Mouse (Mus musculus) natural killer cell, adult 2 months (primary cell): ENCODE data around the gene Adipoq.
"Not testable (repeated sequence)": the region's sequence is repeated elsewhere in the genome, so short reads cannot be mapped to it uniquely, and the experiment has no call there.

Experiments used
- DNase-seq, 2 experiments: peaks; one replicate each; pipeline ENCODE4 v3.0.0; 2022; ENCODE audit warnings: low spot score in 2 of 2

The Adipoq gene

DNA sequence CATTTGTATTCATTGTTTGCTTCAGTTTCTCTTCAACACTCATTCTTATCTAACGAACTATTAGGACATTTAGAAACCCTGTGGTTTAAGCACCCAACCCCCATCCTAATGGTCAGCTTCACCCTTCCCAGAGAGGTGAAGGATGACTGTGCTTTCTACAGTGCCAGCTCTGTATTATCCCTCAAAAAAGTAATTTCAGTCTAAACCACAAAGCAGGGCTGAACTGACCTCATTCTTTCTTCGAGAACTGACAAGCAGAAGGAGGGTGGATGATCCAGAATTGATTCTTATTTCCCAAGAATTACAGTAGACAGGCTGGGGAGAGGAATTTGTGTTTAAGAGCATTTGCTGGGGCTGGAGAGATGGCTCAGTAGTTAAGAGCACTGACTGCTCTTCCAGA lies 13.4 kb downstream of the Adipoq start:
- DNase-seq: no peak

- DNase-seq: no peak
Measured at GRCm38 (mm10) chr16:23162116-23162515, 15.8 kb downstream of the Adipoq start.

DNA sequence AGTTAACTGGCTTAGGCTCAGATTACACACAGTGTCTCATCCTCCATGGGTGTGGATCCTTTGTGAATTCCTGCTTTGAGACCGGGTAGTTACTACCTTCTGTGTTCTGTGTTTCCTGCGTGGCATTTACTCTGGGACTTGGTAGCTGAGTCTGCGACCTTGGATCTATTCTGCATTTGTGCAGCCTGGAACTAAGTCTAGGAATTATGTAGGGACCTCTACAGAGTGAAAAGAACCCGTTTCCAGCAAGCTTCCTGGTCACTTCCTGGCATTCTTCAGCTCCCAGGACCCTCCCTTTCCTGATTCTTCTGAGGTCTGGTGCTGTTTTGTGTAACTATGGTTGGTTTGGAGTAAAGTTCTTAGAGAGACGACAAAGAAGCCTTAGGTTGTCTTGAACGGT lies 18.1 kb downstream of the Adipoq start:
- no peak for DNase-seq

DNA sequence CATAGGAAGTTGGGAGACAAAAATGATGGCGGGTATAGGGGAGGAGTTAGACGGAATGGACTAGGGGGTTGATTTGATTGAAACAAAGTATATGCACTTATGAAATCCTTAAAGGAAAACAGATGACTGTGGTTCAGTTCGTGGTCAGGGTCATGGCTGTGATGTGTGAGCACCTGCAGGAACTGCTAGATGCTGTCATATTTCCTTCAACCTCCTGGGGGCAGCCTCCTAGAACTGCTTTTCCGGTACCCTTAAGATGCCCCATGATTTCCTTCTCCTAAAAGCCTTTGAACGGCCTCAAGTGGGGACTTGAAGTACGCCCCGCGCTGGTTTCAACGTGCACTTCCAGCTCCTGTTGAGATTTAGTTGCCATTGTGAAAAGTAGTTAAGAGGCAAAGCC lies 19.1 kb downstream of the Adipoq start:
- DNase-seq: peak in 1 of 2 experiments; percentile 34

DNA sequence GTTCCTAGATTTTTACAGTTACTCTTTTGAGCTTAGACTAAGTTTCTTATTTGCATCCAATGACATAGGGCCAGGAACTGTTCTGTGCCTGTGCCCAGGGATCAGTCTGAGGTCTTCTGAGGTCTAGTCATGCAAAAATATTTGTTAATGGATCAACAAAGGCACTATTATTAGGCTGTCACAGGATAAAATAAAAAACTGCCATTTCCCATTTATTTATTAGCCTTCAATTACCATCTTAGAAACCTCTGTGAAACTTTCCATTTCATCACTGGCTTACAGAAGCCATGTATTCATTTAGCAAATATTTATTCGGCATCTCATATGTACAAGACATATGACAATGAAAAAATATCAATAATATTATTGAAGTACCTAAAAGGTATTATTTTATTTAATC lies 20.3 kb downstream of the Adipoq start:
- DNase-seq: no peak

DNA sequence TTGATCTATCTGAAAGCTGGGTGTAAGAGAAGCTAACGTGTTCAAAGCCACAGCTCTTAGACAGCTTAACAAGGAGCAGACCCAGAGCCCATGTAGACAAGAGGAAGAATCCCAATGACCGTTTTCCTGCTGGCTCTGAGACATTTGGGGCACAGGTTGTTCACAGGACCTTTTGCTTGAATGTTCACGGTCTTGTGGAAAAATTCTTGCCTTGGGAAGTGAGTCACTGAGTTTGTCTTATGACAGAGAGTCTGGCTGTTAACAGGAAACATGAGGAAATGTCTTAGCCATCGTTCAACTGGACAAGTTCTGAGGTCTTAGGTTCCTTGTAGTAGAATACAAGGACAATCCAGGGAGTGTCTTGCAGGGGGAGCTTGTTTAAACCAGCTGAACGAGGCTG lies 20.7 kb downstream of the Adipoq start:
- no peak for DNase-seq

DNA sequence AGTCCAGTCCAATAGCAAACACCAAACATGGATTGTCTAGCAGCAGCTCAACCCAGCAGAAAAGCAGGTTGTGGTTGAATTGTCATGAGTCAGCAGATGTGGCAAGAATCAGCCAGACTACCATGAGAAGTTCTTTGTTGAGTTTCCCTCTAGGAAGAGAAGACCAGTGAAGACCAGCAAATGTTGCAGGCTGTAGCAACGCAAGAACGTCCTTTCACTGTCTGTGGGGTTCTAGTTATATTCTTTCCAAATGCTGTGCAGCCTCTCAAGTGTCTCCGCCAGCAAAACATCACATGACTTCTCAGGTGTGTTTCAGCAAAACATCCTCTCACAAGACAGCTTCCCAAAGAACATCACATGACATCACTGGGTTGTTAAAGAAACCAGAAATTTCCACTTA lies 24.5 kb downstream of the Adipoq start:
- no peak for DNase-seq

DNA sequence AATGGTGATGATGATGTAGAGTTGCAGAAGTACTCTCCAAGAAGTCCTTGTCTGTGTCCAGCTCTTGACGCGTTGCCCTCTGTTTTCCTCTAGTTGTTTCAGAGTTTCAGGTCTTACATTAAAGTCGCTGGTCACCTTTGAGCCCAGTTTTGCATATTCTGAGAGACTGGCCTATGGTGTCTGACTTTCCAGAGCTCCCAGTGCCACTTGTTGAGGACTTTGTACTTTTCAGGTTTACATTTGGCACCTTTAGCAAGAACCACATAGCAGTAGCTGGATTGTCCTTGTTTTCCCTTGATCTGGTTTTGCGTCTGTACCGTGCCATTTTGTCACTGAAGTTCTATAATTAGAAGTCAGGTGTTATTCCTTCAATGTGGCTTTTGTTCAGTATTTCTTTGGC lies 27.6 kb downstream of the Adipoq start:
- no peak for DNase-seq

DNA sequence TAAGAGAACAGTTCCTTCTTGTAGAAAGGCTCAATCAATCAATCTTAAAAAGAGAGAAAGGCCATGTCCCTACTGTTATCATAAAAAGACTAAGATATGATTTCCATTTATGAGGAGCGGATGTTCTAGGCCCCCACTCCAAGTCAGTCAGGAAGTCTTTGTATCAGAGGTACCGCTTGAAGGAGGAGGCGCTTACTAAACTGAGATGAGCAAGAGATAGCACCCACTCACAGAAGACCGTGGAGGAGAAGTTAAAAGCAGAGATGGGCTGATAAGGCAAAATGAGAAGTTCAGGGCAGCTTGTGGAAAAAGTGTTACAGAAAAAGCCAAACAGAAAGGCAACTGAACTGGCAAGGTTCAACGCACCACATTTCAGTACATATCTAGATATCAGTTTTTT lies 28.5 kb downstream of the Adipoq start:
- DNase-seq: no peak

GRCm38 (mm10) chr16:23175956-23176355 lies 29.6 kb downstream of the Adipoq start:
- no peak for DNase-seq

DNA sequence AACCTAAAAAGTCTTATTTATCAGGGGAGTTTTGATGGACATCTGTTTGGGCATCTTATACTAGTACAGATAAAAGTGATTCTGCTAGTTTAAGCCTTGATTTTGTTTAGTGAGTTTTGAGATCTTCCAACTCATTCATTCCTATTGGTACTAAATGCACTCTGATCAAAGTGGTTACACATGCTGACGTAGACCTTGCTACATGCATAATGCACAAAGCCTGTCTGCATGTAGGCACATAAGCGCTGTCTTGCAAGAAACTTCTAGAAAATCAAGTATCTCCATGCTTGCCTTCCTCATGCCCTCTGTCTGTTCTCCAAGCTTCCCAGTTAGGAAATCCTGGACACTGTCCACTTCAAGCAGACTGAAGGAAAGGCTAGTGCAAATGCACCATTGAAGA lies 31.5 kb downstream of the Adipoq start:
- DNase-seq: no peak

DNA sequence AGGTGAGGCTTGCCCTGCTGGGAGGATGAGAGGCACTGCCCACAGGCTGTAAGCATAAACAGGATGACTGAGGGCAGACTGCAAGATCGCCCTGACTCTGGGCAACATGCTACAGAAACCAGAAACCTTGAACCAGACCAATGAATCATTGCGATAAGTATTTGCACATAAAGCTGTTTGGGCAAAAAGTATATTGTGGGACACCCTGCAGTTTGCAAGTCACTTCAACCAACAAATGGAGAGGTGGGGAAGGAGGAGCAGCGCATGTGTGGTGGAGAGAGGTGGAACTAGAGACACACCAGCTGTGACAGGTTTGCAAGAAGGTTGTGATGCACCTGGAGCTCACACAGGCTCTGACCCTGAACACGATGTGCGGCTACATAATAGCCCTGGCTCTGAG lies 32.5 kb downstream of the Adipoq start:
- DNase-seq: no peak

- DNase-seq: not testable (repeated sequence)
Measured at GRCm38 (mm10) chr16:23179436-23179835, 33.1 kb downstream of the Adipoq start.

DNA sequence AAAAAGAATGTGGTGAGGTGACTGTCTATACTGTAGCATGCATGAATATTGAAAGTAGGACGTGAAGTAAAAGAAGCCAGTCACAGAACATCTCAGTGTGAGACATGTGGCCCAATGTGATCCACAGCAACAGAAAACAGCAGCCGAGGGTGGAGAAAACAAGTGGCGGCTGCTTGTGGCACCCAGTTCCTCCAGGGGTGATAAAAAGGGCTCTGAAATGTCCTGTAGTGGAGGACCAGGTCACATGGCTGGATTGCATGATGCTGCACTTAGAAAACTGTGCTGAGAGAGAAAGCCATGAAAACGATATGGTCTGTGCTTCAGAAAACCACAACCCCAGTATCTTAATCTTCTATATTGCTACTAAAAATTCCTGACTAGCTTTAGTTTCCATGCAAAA lies 34.7 kb downstream of the Adipoq start:
- no peak for DNase-seq

DNA sequence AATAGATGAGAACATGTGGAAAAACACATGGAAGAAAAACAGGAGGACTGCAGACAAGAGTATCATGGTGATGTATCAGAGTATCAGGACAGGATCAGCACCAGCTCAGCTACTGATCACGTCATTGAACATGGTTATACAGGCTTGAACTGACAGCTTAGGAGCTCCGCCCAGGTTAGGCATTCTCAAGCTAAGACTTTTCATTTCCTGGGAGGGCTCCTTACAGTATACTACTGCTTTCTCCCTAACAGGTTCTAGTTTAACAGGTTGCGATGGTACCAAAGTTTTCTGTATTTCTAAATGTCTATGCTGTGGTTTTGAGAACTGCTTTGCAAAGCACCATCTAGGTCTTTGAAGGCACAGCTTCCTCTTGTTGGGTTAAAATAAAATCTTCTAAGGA lies 35.2 kb downstream of the Adipoq start:
- peak in 1 of 2 experiments; percentile 37 for DNase-seq

DNA sequence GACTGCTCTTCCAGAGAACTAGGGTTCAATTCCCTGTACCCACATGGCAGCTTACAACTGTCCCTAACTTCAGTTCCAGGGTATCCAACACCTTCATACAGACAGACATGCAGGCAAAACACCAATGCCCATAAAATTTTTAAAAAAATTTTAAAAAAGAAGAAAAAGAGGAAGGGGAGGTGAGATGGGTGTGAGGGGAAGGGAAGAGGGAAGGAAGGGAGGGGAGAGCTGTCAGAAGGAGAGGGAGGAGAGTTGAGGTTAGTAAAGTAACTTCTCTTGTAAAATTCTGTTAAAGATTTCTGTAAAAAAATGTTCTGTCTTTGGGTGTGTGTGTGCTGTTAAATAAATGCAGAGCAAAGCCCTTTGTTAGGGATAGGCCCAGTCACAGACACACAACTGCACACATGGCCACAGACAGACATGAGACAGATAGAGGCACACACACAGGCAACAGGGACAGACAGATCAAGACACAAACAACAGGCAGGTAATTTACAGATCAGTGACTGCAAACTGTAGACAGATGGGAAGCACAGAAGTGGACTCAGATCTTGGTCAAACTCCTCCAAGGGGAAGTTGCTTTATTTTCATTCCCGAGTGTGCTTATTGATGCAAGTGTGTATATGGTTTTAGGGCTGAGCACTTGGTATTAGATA lies 35.7 kb downstream of the Adipoq start:
- no peak for DNase-seq

GRCm38 (mm10) chr16:23185824-23186223 lies 39.5 kb downstream of the Adipoq start:
- no peak for DNase-seq

DNA sequence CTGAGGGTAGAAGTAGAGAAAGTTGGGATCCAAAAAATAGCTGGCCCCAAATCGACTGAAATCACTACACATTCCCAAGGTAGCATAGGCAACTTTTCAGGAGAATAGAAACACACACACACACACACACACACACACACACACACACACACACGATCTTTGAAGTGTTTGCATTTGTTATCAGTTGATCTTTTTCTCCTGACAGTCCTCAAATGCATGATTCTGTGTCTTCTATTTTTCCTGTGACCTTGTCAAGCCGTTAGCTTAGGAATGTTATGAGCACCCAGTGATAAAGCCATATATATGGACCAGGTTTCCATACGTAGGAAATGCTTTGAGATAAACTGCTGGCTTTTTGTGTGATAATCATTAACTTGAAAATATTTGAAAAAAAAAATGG lies 40.1 kb downstream of the Adipoq start:
- no peak for DNase-seq

- DNase-seq: no peak
Measured at GRCm38 (mm10) chr16:23187983-23188382, 41.6 kb downstream of the Adipoq start.

DNA sequence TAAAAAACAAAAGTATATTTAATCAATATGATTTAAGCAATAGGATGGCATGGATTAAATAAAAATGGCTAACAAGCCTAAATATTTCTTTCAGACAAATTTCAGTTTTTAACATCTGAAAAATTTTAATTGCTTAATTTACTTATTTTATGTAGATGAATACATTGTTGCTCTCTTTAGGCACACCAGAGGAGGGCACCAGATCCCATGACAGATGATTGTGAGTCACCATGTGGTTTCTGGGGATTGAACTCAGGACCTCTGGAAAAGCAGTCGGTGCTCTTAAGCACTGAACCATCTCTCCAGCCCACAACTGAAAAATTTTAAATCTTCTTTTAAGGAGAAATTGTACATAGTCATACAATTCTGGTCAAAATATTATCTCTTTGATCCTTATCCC lies 43.3 kb downstream of the Adipoq start:
- no peak for DNase-seq

DNA sequence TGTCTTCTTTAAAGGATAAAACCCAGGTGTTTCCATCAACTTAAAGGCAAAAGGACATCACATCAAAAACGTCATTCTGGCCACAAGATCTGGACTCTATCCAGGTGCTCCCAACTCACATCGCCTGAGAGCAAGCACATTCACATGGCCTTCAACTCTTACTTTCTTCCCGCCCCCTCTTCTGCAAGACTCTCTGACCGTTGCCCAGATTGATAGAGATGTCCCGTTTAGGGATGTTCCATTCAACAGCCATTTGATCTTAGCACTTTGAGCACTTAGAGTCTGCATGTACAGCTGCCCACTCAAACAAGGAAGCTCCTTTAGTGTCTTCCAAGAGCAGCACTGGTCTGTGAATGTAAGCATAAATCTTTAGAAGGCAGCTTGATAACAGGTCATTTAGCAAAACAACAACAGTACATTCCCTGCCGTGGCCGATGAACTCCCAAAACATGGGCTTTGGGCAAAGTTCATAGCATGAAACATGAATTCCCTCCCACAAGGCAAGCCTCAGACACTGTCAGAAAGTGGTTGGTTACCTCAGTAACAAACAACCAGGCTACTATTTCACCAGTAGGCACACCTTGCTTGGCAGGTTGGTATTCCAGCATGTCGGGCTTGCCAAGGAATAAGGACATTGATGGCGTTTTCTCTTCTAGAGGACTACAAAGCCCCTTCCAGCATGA lies 45.4 kb downstream of the Adipoq start:
- DNase-seq: no peak

GRCm38 (mm10) chr16:23195618-23196017 lies 49.3 kb downstream of the Adipoq start:
- DNase-seq: no peak

GRCm38 (mm10) chr16:23196296-23196695 lies 50.0 kb downstream of the Adipoq start:
- DNase-seq: no peak

- no peak for DNase-seq
Measured at GRCm38 (mm10) chr16:23196791-23197190, 50.5 kb downstream of the Adipoq start.
